In the genomic region with DNA sequence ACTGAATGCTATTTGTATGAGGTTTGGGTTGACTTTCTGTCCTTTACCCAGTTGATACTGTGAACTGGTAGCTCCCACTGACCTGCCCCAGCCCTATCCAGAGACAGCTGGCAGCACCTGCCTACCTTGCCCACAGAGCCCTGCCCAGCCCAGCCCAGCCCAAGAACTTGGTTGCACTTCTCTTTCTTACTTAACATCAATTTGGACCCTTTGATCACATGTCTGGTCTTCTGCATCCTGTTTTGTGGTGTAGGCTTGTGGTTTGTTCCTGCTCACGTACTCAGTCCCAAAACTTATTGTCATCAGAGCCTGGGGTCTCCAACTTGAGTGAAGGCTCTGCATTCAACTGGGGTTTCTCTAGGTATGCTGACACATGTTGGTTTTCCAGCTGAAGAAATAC, we compare ENCODE assay signal across 16 mouse cellular contexts. TPM values are rescaled to one million over a fixed set of nuclear protein-coding genes. Genes with fewer than 3 reads are reported as not detected.
"Had no signal": no experiment of that assay in that cellular context is flagged by ENCODE, and none has a peak within 500 bp of the region (broad histone marks: within the 10 kb centered on the region; RNA-seq: fewer than 3 reads in every experiment).

No protein-coding gene starts in this region.

- DNase-seq: kidney, adult 18-20 months; kidney, postnatal 10 days; left cerebral cortex, postnatal 4 days; lung, postnatal 14 days; midbrain, embryonic 14.5 days; right cerebral cortex, postnatal 14 days; thymus, postnatal 14 days had no signal

- H3K27ac ChIP-seq: limb, embryonic 13.5 days; liver, embryonic 15.5 days; lung, embryonic 15.5 days; macrophage; neural tube, embryonic 12.5 days; stomach, embryonic 15.5 days had no signal

- H3K4me2 ChIP-seq: limb, embryonic 13.5 days; liver, embryonic 15.5 days; lung, embryonic 15.5 days; neural tube, embryonic 12.5 days; stomach, embryonic 15.5 days had no signal

- H3K4me1 ChIP-seq: limb, embryonic 13.5 days; liver, embryonic 15.5 days; lung, embryonic 15.5 days; neural tube, embryonic 12.5 days; stomach, embryonic 15.5 days had no signal

- H3K9me3 ChIP-seq: limb, embryonic 13.5 days; liver, embryonic 15.5 days; lung, embryonic 15.5 days; neural tube, embryonic 12.5 days; stomach, embryonic 15.5 days had no signal

- H3K36me3 ChIP-seq: limb, embryonic 13.5 days; liver, embryonic 15.5 days; lung, embryonic 15.5 days; neural tube, embryonic 12.5 days; stomach, embryonic 15.5 days had no signal

- H3K27me3 ChIP-seq: limb, embryonic 13.5 days; liver, embryonic 15.5 days; lung, embryonic 15.5 days; neural tube, embryonic 12.5 days; stomach, embryonic 15.5 days had no signal

- H3K9ac ChIP-seq: limb, embryonic 13.5 days; liver, embryonic 15.5 days; lung, embryonic 15.5 days; neural tube, embryonic 12.5 days; stomach, embryonic 15.5 days had no signal

- H3K4me3 ChIP-seq: limb, embryonic 13.5 days; liver, embryonic 15.5 days; lung, embryonic 15.5 days; myocyte; neural tube, embryonic 12.5 days; stomach, embryonic 15.5 days had no signal

RNA-seq across cellular contexts. Expression of a gene that starts 11.2 kb away (rescaled TPM):
- polyA plus RNA-seq: kidney, embryonic 14.5 days; limb, embryonic 13.5 days; liver, embryonic 15.5 days; macrophage; midbrain, embryonic 14.5 days; myocyte; neural tube, embryonic 12.5 days; spleen, adult 2 months had no signal

RNA-seq across cellular contexts. Expression of a gene that starts 57.9 kb away (rescaled TPM):
- polyA plus RNA-seq: macrophage had no signal
